Mouse (Mus musculus) heart, postnatal 0 days (tissue): ENCODE results near the gene Gm28043. TPM values are rescaled to one million over a fixed set of nuclear protein-coding genes. Genes with fewer than 3 reads are reported as not detected.
"Not testable (repeated sequence)": the region's sequence is repeated elsewhere in the genome, so short reads cannot be mapped to it uniquely, and the experiment has no call there.

Experiments
- ATAC-seq: fragments of 200-750 bp; cut with Nextera tagmentation; 2 replicates; pipeline ENCODE4 v1.8.0; 2017; ENCODE audit warnings: low read depth, moderate number of reproducible peaks, moderate library complexity; ENCODE audit not compliant: insufficient read depth
- DNase-seq: peaks from one replicate; pipeline ENCODE4 v3.0.0-alpha.2; 2016; ENCODE audit warnings: low spot score
- H3K27ac ChIP-seq: fragments of 300-500 bp; sonication (generic); 2 replicates; pipeline ENCODE4 v1.5.1; 2014; ENCODE audit warnings: low read depth, mild to moderate bottlenecking
- H3K27me3 ChIP-seq: fragments of 300-500 bp; sonication (generic); 2 replicates; pipeline ENCODE4 v1.6.1; 2014; ENCODE audit warnings: low read length, mixed read lengths; ENCODE audit not compliant: control insufficient read depth, insufficient read depth
- H3K36me3 ChIP-seq: fragments of 300-500 bp; sonication (generic); replicated peaks from 2 replicates; pipeline ENCODE4 v1.6.1; 2014; ENCODE audit warnings: low read length, mixed read lengths; ENCODE audit not compliant: control insufficient read depth, insufficient read depth
- H3K4me1 ChIP-seq: fragments of 300-500 bp; sonication (generic); 2 replicates; pipeline ENCODE4 v1.6.1; 2014; ENCODE audit warnings: antibody characterized with exemption; ENCODE audit not compliant: control insufficient read depth, insufficient read depth
- H3K4me2 ChIP-seq: fragments of 300-500 bp; sonication (generic); 2 replicates; pipeline ENCODE4 v1.6.1; 2014; ENCODE audit warnings: low read depth, mild to moderate bottlenecking, low read length, moderate library complexity
- H3K4me3 ChIP-seq: fragments of 300-500 bp; sonication (generic); 2 replicates; pipeline ENCODE4 v1.5.1; 2014; ENCODE audit warnings: low read depth, low read length
- H3K9ac ChIP-seq: fragments of 300-500 bp; sonication (generic); replicated peaks from 2 replicates; pipeline ENCODE4 v1.6.1; 2014; ENCODE audit warnings: low read depth, low read length, mixed read lengths
- H3K9me3 ChIP-seq: fragments of 300-500 bp; sonication (generic); replicated peaks from 2 replicates; pipeline ENCODE4 v1.6.1; 2016; ENCODE audit warnings: low read length; ENCODE audit not compliant: control insufficient read depth
- CTCF ChIP-seq: IDR thresholded peaks from 2 replicates; pipeline ENCODE4 v1.5.1; 2016; ENCODE audit warnings: antibody characterized with exemption, control low read depth, low read depth
- EP300 ChIP-seq: IDR thresholded peaks from 2 replicates; pipeline ENCODE4 v1.6.1; 2016; ENCODE audit warnings: antibody characterized with exemption, low read depth
- WGBS: fragments of 180-500 bp; shearing (Covaris S2); extraction: QIAGEN DNeasy Blood & Tissue Kit; methylation state at CpG from one replicate; pipeline ENCODE4 v1.1.7; 2014; 5-methylcytosine and 5-hydroxymethylcytosine counted together
- polyA plus RNA-seq: library from polyadenylated mRNA; unstranded; fragments of >200 nt; fragmentation: Nextera tagmentation; extraction: Ambion mirVana; gene quantifications from 2 replicates; pipeline ENCODE4 v1.2.1, GENCODE M21; 2015
- total RNA-seq: library from RNA; depleted of rRNA; stranded (reverse); fragments of >200 nt; gene quantifications from 2 replicates; pipeline ENCODE4 v1.2.3, GENCODE M21; 2014; ENCODE audit warnings: low replicate concordance

The Gm28043 gene
- total and polyA plus RNA-seq, 2 experiments from 2014 or later = 0.76 to 1.1 TPM

DNA sequence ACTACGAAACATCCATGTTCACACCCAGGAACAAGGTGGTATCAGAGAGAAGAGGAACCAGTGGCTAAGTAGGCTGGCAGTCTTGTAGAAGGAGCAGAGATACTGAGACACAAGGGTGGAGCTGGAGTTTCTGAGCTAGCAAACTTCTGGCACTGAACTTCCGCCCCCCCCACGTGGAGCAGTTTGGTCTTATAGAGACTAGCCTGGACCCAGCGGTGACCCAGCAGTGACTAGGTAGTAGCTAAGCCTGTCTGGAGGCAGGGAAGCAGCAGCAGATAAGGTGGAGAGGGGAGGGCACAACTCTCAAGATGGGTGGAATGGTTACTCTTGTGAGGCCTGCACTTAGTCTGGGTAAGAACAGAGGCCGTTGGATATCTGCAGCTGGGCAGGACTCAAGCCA, 94.1 kb downstream of the Gm28043 start:
- Histone ChIP-seq H3K36me3 (peaks cover 12% of the 10 kb centered on the region), H3K27ac (no peak overlapping the region), H3K4me3 (no peak overlapping the region), H3K4me1 (peaks cover 27% of the 10 kb centered on the region), H3K4me2 (no peak overlapping the region), H3K9ac (no peak overlapping the region), H3K9me3 (no peaks in the 10 kb centered on the region), H3K27me3 (no peaks in the 10 kb centered on the region)
- DNase-seq (no peak), ATAC-seq (no peak)
- TF ChIP-seq EP300 (no peak), CTCF (no peak)
- 60% methylated on average over 5 of the region's 5 CpGs for WGBS

DNA sequence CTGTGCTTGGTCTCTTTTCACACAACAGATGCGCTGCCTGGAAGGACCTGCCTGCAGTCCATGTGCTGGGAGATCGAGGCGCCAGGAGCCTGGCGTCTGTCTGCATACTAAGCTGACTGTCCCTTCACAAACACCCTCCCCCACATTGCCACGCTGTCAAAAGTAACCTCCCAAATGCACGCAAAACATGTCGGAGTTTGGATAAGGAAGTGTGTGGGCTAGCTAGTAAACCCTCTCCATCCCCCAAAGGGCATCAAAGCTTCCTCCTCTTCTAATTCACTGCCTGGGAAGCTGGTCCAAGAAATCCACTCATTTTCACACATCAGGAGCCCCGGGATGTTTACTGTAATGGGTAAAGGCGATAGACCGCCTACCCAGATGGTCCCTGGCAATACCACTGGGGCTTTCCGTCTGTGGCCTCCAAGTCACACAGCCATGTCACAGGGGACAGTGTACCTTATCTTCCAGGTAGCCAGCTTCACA, 95.9 kb downstream of the Gm28043 start:
- peaks cover 27% of the 10 kb centered on the region for H3K4me1 ChIP-seq
- H3K4me2 ChIP-seq = no peak overlapping the region
- H3K27ac ChIP-seq = no peak overlapping the region
- H3K4me3 ChIP-seq = no peak overlapping the region
- ATAC-seq = no peak
- no peak overlapping the region for H3K9ac ChIP-seq
- WGBS = 47% methylated on average over 11 of the region's 11 CpGs
- no peaks in the 10 kb centered on the region for H3K36me3 ChIP-seq
- H3K9me3 ChIP-seq = no peaks in the 10 kb centered on the region
- H3K27me3 ChIP-seq = no peaks in the 10 kb centered on the region
- DNase-seq = no peak
- no peak for TF ChIP-seq EP300
- TF ChIP-seq CTCF = no peak

DNA sequence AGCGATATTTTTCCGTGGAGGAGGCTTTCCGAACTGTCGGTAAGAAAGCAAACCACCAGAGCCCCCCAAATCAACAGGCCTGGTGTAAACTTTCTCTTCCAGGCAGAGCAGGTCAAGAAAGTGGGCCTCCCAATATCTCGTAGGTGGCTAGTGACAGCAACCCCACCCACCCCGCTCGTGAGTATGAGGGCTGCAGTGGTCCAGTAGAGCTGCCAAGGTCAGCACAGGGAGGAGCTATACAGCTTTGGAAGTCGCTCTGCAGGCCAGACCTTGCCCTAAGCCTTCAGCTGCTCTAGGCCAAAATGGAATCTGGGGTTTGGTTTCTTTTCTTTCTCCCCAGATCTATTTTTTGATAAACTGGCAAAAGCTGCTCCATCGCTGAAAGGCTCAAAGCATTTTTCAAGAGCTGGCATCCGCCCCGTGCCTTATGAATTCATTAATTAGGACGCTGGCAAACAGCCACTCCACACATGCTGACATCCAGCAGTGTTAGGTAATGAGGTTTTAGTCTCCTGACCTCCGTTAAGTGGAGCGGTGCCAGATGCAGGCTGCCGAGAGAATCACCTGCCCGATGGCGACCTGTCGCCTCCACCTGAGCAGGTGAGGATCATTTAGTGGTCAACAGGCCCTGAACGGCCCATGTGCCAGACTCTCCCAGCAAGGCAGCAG, 96.5 kb downstream of the Gm28043 start:
- 50% methylated on average over 19 of the region's 19 CpGs for WGBS
- 0 out of 2 replicates have a peak overlapping the region, but pooled peaks have one; percentile 3 for H3K4me2 ChIP-seq
- H3K27ac ChIP-seq = no peak overlapping the region
- peaks cover 32% of the 10 kb centered on the region for H3K4me1 ChIP-seq
- H3K9me3 ChIP-seq = no peaks in the 10 kb centered on the region
- DNase-seq (no peak), ATAC-seq (no peak)
- H3K9ac ChIP-seq = no peak overlapping the region
- no peaks in the 10 kb centered on the region for H3K27me3 ChIP-seq
- H3K4me3 ChIP-seq = no peak overlapping the region
- no peaks in the 10 kb centered on the region for H3K36me3 ChIP-seq
- TF ChIP-seq CTCF (no peak), EP300 (no peak)

DNA sequence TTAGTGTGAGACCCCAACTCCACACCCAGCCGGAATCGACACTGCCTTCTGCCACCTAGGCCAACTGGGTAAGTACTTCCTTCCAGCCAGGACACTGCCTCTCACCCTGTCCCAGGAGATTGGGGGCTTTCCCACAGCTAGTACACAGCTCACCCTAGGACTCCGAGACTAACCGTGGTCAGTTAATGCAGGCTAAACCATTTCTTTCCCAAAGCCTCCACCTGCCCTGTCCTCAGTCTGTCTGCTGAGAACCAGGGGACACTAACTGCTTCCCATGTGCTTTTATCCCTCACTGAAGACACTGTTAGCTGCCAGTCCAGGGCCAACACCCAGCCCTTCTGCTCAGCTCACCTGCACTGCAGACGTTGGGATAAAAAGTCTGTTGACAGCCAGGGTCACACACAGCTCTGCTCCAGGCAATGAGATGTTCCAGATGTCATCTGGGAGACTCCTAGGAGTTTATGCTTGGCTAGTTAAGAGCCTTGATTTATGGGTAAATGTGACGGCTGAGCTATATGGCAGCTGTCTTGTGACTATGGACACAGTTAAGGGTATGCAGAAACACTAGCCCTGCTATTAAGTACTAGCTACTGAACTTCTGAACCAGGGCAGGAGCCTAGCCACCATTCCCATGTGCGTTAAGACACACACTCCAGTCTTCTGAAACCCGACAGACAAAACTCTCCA, 97.2 kb downstream of the Gm28043 start:
- WGBS = 71% methylated on average over 8 of the region's 8 CpGs
- Histone ChIP-seq H3K4me3 (no peak overlapping the region), H3K4me1 (peaks cover 36% of the 10 kb centered on the region), H3K4me2 (no peak overlapping the region), H3K27ac (no peak overlapping the region), H3K27me3 (no peaks in the 10 kb centered on the region), H3K9ac (no peak overlapping the region), H3K9me3 (no peaks in the 10 kb centered on the region), H3K36me3 (no peaks in the 10 kb centered on the region)
- ATAC-seq (no peak), DNase-seq (no peak)
- TF ChIP-seq CTCF (no peak), EP300 (no peak)

DNA sequence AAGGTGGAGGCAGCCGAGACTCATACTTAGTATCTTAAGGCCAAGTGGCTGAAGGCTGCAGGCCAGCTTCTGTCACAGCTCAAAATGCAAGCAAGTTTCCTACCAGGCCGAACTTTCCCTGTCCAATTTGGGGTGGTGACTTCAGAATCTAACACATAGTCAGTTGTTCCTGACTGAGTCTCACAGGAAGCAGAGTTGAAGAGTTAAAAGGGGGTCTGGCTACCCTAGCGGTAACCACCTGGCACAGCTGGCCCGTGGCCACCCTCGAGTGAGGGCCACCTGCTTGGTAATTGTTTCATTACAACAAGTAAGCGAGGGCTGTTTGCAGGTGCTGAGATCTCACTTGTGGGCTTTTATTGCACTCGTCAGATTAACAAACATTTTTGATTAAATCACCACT, 97.9 kb downstream of the Gm28043 start:
- ATAC-seq (no peak), DNase-seq (no peak)
- no peak overlapping the region for H3K4me3 ChIP-seq
- H3K9ac ChIP-seq = no peak overlapping the region
- WGBS = 62% methylated on average over 7 of the region's 7 CpGs
- peaks cover 39% of the 10 kb centered on the region for H3K4me1 ChIP-seq
- no peaks in the 10 kb centered on the region for H3K36me3 ChIP-seq
- TF ChIP-seq CTCF = no peak
- no peak for TF ChIP-seq EP300
- H3K4me2 ChIP-seq = no peak overlapping the region
- H3K27me3 ChIP-seq = no peaks in the 10 kb centered on the region
- no peaks in the 10 kb centered on the region for H3K9me3 ChIP-seq
- H3K27ac ChIP-seq = no peak overlapping the region

DNA sequence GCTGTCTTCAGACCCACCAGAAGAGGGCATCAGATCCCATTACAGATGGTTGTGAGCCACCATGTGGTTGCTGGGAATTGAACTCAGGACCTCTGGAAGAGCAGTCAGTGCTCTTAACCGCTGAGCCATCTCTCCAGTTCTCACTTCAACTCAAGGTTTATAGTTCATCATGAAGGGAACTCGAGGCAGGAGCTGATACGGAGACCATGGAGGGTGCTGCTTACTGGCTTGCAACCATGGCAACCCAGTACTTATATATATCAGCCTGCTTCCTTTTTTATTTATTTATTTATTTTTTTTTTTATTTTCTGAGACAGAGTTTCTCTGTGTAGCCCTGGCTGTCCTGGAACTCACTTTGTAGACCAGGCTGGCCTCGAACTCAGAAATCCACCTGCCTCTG, 99.1 kb downstream of the Gm28043 start:
- not testable (repeated sequence) for H3K4me3 ChIP-seq, H3K9me3 ChIP-seq, H3K27ac ChIP-seq, ATAC-seq, H3K36me3 ChIP-seq, H3K9ac ChIP-seq, DNase-seq, H3K27me3 ChIP-seq, H3K4me2 ChIP-seq
- WGBS = 96% methylated on average over 4 of the region's 4 CpGs
- H3K4me1 ChIP-seq = peaks cover 38% of the 10 kb centered on the region
